Mouse (Mus musculus): ENCODE data around the gene Ube2h.

- TF ChIP-seq POLR2A (IDR thresholded peaks at IDR 0.05; ENCODE audit: insufficient read depth, low read depth, low read length) = no peak
- TF ChIP-seq EP300 (IDR thresholded peaks at IDR 0.05; ENCODE audit: insufficient read depth, low read depth, low read length) = 0 out of 2 replicates have a peak, but pooled peaks have one; percentile 12
- TF ChIP-seq CTCF (IDR thresholded peaks at IDR 0.05) = peak; percentile 67
Observed at GRCm38 (mm10) chr6:30278374-30278773, 26.0 kb downstream of the Ube2h start.

All from heart, adult 2 months (tissue).